Mouse (Mus musculus) thymus, adult 2 months (tissue): ENCODE measurements around the gene Tapt1.

ENCODE experiments used
- CTCF ChIP-seq: fragments of 200-500 bp; IDR thresholded peaks from 2 replicates; pipeline ENCODE4 v1.5.1; 2012; ENCODE audit warnings: mild to moderate bottlenecking, control low read depth, low read length, moderate library complexity, borderline replicate concordance; ENCODE audit not compliant: control insufficient read depth, poor library complexity, insufficient read depth; ENCODE audit errors: extremely low read depth
- POLR2A ChIP-seq: fragments of 200-500 bp; IDR thresholded peaks from 2 replicates; pipeline ENCODE4 v1.6.1; 2012; ENCODE audit warnings: mild to moderate bottlenecking, low read length, control low read depth, moderate library complexity; ENCODE audit not compliant: control insufficient read depth, poor library complexity, insufficient read depth; ENCODE audit errors: extremely low read depth

GRCm38 (mm10) chr5:44217041-44217684 is 9.3 kb downstream of the Tapt1 start:
- TF ChIP-seq CTCF (no peak), POLR2A (no peak)
